Mouse (Mus musculus): ENCODE data around the gene Atp5g1.

Gene Atp5g1

GRCm38 (mm10) chr11:96028130-96028529 lies 47.3 kb downstream of the Atp5g1 start:
- no peak for DNase-seq (ENCODE audit: low spot score)

DNA sequence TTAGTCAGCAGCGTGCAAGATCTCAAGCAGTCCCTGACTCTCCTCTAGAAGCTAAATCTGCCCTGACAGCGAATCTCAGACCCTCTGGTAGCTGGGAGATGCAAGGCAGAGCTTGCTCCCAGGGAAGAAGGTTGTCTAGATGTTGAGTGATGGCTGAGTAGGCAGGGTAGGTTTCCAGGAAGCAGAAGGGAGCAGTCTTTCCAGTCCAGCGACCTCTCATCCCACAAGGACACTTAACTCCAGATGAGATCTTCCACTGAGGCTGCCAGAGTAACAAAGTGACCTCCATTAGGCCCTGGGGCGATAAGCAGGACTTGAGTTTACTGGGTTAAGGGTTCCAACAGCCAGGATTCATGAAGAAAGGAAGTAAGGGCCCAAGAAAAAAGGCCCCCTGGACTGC lies 54.8 kb downstream of the Atp5g1 start:
- no peak for DNase-seq (ENCODE audit: low spot score)
